Comparison of ENCODE assay signal across 15 mouse cellular contexts in genomic region chr7:131757922-131758321, GRCm38 (mm10).
DNase-seq lines count a peak whose midpoint lies in the region; ATAC-seq and TF ChIP-seq lines count a peak whose summit lies in the region.
"Had no signal": no experiment of that assay in that cellular context is flagged by ENCODE, and none has a peak within 500 bp of the region (broad histone marks: within the 10 kb centered on the region; RNA-seq: fewer than 3 reads in every experiment).

No protein-coding gene starts in this region.

- H3K4me1 ChIP-seq in kidney, postnatal 0 days (replicated peaks; ENCODE audit: insufficient read depth, low read length): no peaks in the 10 kb centered on the region
- H3K4me1 ChIP-seq in E14TG2a.4 (replicated peaks; ENCODE audit: low read depth, low read length): peaks cover 9% of the 10 kb centered on the region
- H3K4me1 ChIP-seq: intestine, embryonic 15.5 days; limb, embryonic 10.5 days; midbrain, embryonic 15.5 days had no signal

- TF ChIP-seq POLR2A in brain, embryonic 14.5 days (IDR thresholded peaks at IDR 0.05; ENCODE audit: borderline replicate concordance, extremely low read depth, insufficient read depth, insufficient read length, poor library complexity, severe bottlenecking): no peak

- H3K4me2 ChIP-seq in kidney, postnatal 0 days (ENCODE audit: low read length): no peak overlapping the region
- H3K4me2 ChIP-seq: intestine, embryonic 15.5 days; midbrain, embryonic 15.5 days had no signal

- peak; percentile 41; the same call in 1 of the 2 replicates for TF ChIP-seq CTCF in kidney, postnatal 0 days (IDR thresholded peaks at IDR 0.05; ENCODE audit: low read depth)
- TF ChIP-seq CTCF in E14TG2a.4 (conservative IDR thresholded peaks at IDR 0.05; ENCODE audit: low read length): peak; percentile 83
- peak; percentile 49; the same call in 1 of the 2 replicates for TF ChIP-seq CTCF in brain, embryonic 14.5 days (IDR thresholded peaks at IDR 0.05; ENCODE audit: borderline replicate concordance, extremely low read depth, insufficient read depth, insufficient read length)

- no peak for ATAC-seq in kidney, postnatal 0 days (replicated peaks; ENCODE audit: low FRiP score, low read depth)
- ATAC-seq: intestine, embryonic 15.5 days; midbrain, embryonic 15.5 days had no signal

- H3K9ac ChIP-seq in kidney, postnatal 0 days (ENCODE audit: low read depth, low read length): no peak overlapping the region
- H3K9ac ChIP-seq: intestine, embryonic 15.5 days; midbrain, embryonic 15.5 days had no signal

- H3K27ac ChIP-seq in kidney, postnatal 0 days: no peak overlapping the region
- H3K27ac ChIP-seq: intestine, embryonic 15.5 days; limb, embryonic 10.5 days; midbrain, embryonic 15.5 days had no signal

- DNase-seq in kidney, postnatal 0 days (ENCODE audit: low spot score): no peak
- DNase-seq in kidney, adult 11 months: no peak
- DNase-seq in A20 (ENCODE audit: low read depth, low spot score): peak; percentile 3
- DNase-seq in brain, embryonic 14.5 days (ENCODE audit: low read depth): no peak
- no peak for DNase-seq in yolk sac, embryonic 10.5 days (ENCODE audit: low spot score)
- no peak for DNase-seq in urinary bladder, postnatal 14 days (ENCODE audit: low spot score)
- no peak for DNase-seq in cerebellum, adult 9-10 months
- DNase-seq: adrenal gland, postnatal 25 days; cerebellum, postnatal 36 days; kidney, postnatal 4 days; right cerebral cortex, postnatal 14 days had no signal

- 92% methylated on average over 3 of the region's 3 CpGs for WGBS in kidney, postnatal 0 days

- no peaks in the 10 kb centered on the region for H3K27me3 ChIP-seq in kidney, postnatal 0 days (ENCODE audit: insufficient read depth, low read length)
- peaks cover 11% of the 10 kb centered on the region for H3K27me3 ChIP-seq in E14TG2a.4 (ENCODE audit: insufficient read depth, low read length)
- H3K27me3 ChIP-seq: intestine, embryonic 15.5 days had no signal

- H3K36me3 ChIP-seq in kidney, postnatal 0 days (ENCODE audit: insufficient read depth, low read length): no peaks in the 10 kb centered on the region
- no peaks in the 10 kb centered on the region for H3K36me3 ChIP-seq in E14TG2a.4 (ENCODE audit: insufficient read depth, low read length)
- H3K36me3 ChIP-seq: intestine, embryonic 15.5 days; limb, embryonic 10.5 days; midbrain, embryonic 15.5 days had no signal

- H3K4me3 ChIP-seq in kidney, postnatal 0 days (replicated peaks; ENCODE audit: low read depth, low read length): no peak overlapping the region
- H3K4me3 ChIP-seq in E14TG2a.4 (replicated peaks; ENCODE audit: low read length): no peak overlapping the region
- H3K4me3 ChIP-seq: intestine, embryonic 15.5 days; limb, embryonic 10.5 days; midbrain, embryonic 15.5 days had no signal

- H3K9me3 ChIP-seq in kidney, postnatal 0 days (replicated peaks; ENCODE audit: low read length): no peaks in the 10 kb centered on the region
- peaks cover 3% of the 10 kb centered on the region; the same call in 1 of the 2 replicates for H3K9me3 ChIP-seq in E14TG2a.4 (ENCODE audit: low read length)
- H3K9me3 ChIP-seq: intestine, embryonic 15.5 days; limb, embryonic 10.5 days; midbrain, embryonic 15.5 days had no signal
